Mouse (Mus musculus) lung, adult 2 months (tissue): ENCODE results near the gene Hist1h4f.

Experiments
- CTCF ChIP-seq: fragments of 200-500 bp; IDR thresholded peaks from 2 replicates; pipeline ENCODE4 v1.5.1; 2011; ENCODE audit warnings: mild to moderate bottlenecking, low read length, control low read depth; ENCODE audit not compliant: insufficient read depth
- POLR2A ChIP-seq: fragments of 200-500 bp; IDR thresholded peaks from 2 replicates; pipeline ENCODE4 v1.6.1; 2011; ENCODE audit warnings: low read depth, mild to moderate bottlenecking, control low read depth, low read length, borderline replicate concordance; ENCODE audit errors: extremely low read depth

DNA sequence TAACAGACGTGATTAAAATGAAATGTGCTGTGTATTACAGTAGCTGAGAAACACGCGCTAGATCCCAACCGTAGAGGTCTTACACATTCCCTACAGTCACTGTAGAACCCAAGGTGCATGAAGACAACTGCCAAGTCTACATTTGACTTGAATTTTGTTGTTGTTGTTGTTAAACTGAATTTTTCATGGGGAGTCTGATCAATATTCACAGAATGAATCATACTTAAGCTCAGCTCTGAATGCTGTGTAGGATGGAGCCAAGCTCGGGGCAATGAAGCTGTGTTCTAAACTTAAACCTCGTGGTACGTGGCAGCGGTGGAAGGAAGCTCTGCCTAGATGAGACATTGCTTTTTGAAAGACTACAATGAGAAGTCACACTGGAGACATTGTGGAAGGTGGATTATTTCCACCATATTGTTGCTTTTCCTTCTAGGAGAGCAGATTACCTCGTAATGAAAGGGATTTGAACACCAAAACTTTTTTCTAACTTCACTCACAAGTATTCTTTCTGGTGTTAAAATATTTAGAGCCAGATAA is 49.3 kb downstream of the Hist1h4f start:
- no peak for TF ChIP-seq CTCF
- TF ChIP-seq POLR2A, result no peak
